Mouse (Mus musculus) E14TG2a.4 (cell line): ENCODE data around the gene Kif13a.

Experiments
- CTCF ChIP-seq: conservative IDR thresholded peaks from 2 replicates; pipeline ENCODE4 v1.5.1; 2014; ENCODE audit warnings: low read length
- NANOG ChIP-seq: IDR thresholded peaks from 2 replicates; pipeline ENCODE4 v1.6.1; 2014; ENCODE audit warnings: borderline replicate concordance, low read length, mixed read lengths
- POU5F1 ChIP-seq: IDR thresholded peaks from 2 replicates; pipeline ENCODE4 v1.6.1; 2014; ENCODE audit warnings: low read length, borderline replicate concordance

GRCm38 (mm10) chr13:46796381-46796780, 133.3 kb downstream of the Kif13a start:
- TF ChIP-seq CTCF (no peak), NANOG (no peak), POU5F1 (no peak)
